Mouse (Mus musculus): ENCODE measurements at regions not wholly inside any gene's neighbourhood (a gene's known extent, or its start where the extent isn't known, plus 50 kb on each side); places are given as distances from the start of the nearest gene placed in this dataset.

GRCm38 (mm10) chr4:12376797-12377570 is 205.2 kb upstream of the Fam92a start:
- no peak for DNase-seq

GRCm38 (mm10) chr4:12369551-12369950 is 197.7 kb upstream of the Fam92a start:
- no peak for DNase-seq

- no peak for DNase-seq
These were observed 185.3 kb upstream of the Fam92a start for GRCm38 (mm10) chr4:12356992-12357634.

DNA sequence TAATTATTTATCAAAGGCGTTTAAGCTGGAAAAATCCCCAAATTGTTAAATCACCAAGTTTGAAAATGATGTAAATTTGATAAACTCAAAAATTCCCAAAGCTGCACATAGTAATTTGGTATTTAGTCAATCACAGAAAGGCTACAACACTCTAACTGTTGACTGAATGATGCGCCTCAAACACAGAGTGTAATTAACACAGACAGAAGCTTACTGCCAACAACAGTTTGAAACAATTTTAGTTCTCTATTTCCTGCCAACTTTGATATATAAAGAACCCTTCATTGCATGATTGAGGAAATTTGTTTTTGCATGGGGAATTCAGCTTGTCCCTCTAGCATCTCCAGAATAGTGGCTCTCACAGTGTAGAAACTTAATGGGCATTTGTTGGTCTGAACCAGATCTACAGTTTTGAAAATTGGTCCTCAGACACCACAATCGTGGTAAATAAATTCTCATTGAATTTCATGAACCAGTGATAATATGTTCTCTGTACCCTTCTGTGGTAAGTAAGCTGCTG is 181.6 kb upstream of the Fam92a start:
- no peak for DNase-seq

DNA sequence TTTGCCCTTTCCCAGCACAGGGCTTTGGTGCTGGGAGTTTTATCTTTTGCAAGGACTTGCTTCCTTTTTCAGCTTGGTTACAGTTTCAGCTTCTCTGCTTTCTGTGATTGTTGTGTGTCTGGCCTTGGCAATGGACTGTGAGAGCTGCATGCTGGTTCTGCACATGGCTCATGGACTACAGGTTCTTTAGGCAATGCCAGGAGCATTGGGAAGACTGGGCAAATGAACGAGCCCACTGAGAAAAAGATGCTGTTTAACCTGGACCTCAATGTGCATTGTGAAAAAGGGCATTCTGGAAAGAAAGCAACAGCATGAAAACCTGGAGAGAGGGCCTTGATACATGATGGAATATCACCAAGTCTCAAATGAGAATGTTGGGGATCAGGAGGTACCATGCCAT is 167.4 kb upstream of the Fam92a start:
- no peak for DNase-seq

DNA sequence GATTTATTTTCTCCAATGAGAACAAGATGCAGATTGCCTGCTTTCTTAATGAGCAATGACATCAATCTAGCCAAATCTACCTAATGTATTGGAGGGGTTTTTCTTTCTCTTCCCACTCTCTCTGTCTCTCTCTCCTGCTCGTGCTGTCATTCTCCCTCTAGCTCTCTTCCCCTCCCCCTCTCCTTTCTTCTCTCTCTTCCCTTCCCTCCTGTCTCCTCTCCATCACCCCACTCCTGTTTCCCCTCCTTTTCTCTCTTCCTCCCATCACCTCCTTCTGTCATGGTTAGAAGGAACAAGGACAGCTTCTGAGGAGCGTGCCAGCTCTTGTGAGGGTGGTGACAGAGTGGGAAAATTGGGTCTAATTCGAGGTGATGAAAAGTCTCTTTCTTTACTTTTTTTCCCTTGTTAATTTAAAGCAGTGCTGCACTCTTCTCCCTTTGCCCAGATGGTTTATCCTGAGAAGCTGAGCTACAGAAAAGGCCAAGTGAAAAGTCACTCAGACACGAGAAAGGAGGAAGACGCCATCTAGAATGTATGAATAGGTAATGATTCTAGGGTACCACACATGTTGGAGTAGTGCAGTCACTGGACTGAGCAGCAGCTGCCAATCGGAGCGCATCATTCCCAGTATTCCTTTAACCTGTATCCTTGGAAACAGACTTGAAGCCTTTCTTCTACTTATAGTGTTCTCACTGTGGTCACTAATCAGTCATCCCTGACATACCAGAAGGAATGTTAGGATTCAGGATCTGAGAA is 163.2 kb upstream of the Fam92a start:
- no peak for DNase-seq

- DNase-seq = no peak
These were observed 162.6 kb upstream of the Fam92a start for GRCm38 (mm10) chr4:12334429-12334828.

- no peak for DNase-seq
These were observed 144.2 kb upstream of the Fam92a start for GRCm38 (mm10) chr4:12316024-12316423.

GRCm38 (mm10) chr4:12308332-12308731 is 136.5 kb upstream of the Fam92a start:
- no peak for DNase-seq

DNA sequence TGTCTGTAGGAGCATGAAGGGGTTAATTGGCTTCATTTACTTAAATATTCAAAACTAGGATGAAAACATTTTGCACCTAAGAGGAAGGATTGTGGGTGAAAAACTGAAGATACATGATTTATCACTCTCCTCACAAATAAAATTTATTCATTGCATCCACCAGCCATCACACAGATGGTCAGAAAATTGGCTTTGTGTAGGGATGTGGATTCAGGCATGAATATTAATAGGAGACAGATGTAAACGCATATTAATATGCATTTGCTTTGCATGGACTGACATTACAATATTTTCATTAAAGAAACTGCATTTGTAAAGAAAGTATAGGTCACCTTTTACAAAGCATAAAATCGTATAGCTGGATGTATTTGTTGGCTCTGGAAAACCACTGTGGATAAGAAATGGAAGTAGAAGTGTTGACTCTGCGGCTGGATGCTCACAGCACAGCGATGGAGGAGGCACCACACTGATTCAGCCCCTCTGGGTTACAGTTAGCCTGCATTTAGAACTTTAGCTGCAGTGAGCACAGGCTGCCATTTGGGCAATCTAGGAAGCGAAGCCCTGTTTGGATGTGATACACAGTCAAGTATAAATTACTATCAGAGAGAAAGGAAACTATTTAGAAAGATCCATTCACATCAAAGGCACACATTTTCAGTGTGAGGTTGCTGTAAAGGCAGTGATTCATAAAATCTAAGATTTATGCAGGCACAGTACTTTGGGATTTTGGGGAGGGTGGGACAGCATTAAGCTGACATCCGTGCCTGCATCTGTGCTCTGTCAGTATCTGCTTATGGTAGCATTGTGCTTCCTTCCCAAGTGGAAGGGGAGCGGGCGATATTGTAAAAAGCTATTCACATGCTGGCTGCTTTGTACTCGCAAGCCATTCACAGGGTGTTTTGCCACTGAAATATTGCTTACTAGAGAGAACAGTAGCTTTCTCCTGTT is 135.1 kb upstream of the Fam92a start:
- DNase-seq = no peak

GRCm38 (mm10) chr4:12287079-12287686 is 115.4 kb upstream of the Fam92a start:
- DNase-seq = no peak

- no peak for DNase-seq
These were observed 114.6 kb upstream of the Fam92a start for GRCm38 (mm10) chr4:12286391-12286790.

DNA sequence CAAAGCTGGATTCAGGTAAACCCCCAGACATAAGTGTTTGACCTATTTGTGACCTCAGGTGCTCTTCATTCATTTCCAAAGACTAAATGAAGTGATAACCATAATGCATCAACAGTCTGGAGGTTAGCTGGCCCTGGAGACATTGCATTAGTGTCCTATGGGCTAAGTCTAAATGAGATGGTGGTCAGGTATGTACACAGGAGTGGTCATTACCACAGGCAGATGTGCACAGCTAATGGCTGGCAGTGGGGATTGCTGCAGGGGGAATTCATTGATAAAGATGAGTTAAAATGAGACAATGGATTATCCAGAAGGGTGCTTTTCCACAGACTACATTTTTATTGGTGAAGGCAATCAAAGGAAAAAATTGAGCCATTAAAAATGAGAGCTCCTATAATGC is 114.2 kb upstream of the Fam92a start:
- DNase-seq = no peak

DNA sequence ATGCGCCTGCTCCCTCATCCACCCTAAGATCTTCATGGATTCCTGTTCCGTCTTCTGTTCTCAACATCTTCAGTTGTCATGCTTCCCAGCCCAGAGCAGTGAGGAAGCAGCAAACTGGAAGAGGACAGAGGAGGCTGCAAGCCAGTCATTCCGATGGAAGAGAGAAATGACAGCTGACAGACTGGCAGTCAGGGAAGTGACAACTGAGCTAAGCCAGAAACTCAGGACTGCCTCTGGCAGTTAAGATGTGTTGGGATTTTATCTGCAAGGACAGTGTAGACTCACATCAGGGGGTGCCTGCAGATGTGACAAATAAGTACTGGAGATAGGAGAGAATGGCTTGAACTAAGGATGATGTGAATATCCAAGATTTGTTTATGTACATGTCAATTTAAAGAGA is 106.1 kb upstream of the Fam92a start:
- DNase-seq = no peak

DNA sequence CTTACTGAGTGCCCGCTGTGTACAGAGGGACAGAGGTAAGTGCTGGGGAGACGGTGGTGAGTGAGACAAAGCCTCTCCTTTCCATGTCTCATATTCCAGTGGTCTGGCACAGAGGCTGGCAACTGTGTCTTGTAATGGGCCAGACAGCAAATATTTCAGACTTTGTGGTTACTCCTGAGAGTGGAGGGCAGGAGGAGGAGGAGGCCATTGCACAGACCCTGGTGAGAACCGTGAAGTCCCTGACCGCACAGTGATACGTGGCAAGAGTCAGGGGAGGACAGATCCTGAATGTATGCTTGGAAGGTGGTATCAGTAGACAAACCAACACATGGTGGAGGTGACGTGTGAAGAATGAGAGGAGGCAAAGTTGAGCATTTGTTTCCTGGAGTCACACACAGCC is 101.6 kb upstream of the Fam92a start:
- DNase-seq = no peak

DNA sequence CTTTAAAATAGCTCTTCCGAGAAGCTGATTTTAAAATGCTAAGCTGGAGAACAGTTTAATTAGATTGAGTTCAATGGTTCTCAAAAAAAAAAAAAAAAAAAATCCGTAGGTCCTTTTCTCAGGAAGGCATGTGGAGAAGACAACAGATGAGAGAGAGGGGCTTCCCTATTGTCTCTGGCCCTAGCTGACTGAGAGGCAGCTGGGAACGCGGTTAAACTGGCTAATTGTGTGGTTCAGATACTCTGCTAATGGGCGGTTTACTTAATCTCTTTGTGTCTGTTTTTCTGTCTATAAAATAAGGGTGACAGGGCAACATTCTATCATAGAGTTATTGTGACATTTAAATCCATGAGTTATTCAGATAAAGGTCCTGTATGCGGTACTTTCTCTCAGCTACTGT is 101.1 kb upstream of the Fam92a start:
- no peak for DNase-seq

- no peak for DNase-seq
These were observed 100.6 kb upstream of the Fam92a start for GRCm38 (mm10) chr4:12272378-12272777.

DNA sequence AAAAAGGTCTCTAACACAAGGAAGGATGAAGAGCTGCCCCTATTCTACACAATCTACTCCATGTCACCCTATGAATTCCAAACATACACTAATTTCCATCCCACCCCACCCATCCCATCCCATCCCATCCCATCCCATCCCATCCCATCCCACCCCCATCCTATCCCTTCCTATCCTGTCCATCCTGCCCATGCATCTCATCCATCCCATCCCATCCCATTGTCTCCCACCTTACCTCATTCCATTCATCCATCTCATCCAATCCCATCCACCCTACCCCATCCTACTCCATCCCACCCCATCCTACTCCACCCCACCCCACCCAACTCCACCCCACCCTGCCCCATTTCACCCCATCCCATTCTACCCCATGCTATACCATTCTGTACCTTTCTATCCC is 91.9 kb upstream of the Fam92a start:
- DNase-seq = no peak

DNA sequence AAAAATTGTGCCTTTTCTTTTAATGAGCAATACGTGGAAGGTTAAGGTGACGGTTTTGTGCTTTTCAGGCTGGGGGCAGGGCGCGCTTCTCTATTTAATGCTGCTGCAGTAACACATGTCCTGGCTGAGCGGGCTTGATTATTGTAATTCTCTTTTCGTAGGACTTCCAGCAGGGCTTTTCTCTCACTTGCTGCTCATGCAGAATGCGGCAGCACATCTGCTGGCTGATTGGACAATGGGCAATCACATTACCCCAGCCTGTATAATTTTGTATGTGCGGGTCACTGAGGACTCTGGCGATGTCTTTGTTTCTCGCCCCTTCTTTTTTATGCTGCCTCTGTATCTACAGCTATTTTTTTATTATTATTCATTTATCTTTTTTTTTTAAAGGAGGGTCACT is 91.4 kb upstream of the Fam92a start:
- DNase-seq = no peak

- DNase-seq = no peak
These were observed 76.2 kb upstream of the Fam92a start for GRCm38 (mm10) chr4:12247994-12248393.

- peak; percentile 12 for DNase-seq
These were observed 74.8 kb upstream of the Fam92a start for GRCm38 (mm10) chr4:12246595-12246994.

DNA sequence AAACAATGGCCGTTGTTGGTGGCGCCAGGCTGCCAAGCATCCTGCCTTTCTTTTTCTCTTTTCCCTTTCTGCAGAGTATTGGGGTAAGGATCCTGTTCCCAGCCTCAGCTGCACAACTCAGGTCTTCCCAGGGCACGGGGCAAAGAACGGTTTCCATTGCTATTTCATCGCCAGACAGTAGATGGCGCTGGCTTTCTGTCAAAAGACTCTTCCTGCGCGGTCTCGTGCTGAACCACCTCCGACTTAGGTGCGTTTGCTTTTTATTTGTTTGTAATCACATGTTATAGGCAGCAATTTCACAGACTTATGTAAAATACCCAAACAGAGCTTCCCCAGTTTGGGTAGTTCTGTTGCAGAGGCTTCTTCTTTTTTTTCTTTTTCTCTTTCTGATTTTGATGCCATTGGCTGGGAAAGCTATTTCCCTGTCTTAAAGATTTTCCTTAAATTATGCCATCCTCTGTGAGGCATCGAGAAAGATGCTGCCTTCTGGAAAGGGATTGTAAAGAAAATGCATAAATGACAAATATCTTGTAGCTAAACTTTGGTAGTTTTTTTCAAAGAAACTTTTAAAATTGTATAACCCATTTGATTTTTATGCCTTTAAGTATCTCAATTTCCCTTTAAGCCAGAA is 69.2 kb upstream of the Fam92a start:
- peak; percentile 65 for DNase-seq

All from thymus, postnatal 4 days (tissue).